Mouse (Mus musculus): ENCODE data around the gene Hoxc12.

The Hoxc12 gene

GRCm38 (mm10) chr15:102939256-102940155 is 2.9 kb downstream of the Hoxc12 start:
- DNase-seq = no peak

- no peak for DNase-seq
These were observed 6.3 kb downstream of the Hoxc12 start for GRCm38 (mm10) chr15:102942739-102943467.

- no peak for DNase-seq
These were observed 6.9 kb downstream of the Hoxc12 start for GRCm38 (mm10) chr15:102943468-102943813.

- DNase-seq = no peak
These were observed 8.9 kb downstream of the Hoxc12 start for GRCm38 (mm10) chr15:102945185-102946077.

- no peak for DNase-seq
These were observed 10.7 kb downstream of the Hoxc12 start for GRCm38 (mm10) chr15:102947276-102947675.

- no peak for DNase-seq
These were observed 12.3 kb downstream of the Hoxc12 start for GRCm38 (mm10) chr15:102948842-102949241.

- DNase-seq = no peak
These were observed 13.1 kb downstream of the Hoxc12 start for GRCm38 (mm10) chr15:102949696-102950095.

GRCm38 (mm10) chr15:102950877-102951276 is 14.3 kb downstream of the Hoxc12 start:
- DNase-seq = no peak

GRCm38 (mm10) chr15:102953561-102953960 is 17.0 kb downstream of the Hoxc12 start:
- DNase-seq = no peak

GRCm38 (mm10) chr15:102954192-102955006 is 17.8 kb downstream of the Hoxc12 start, which contains the start of gene Hoxc11:
Gene Hoxc11 (plus strand): TSS chr15:102954427.
- DNase-seq = no peak

GRCm38 (mm10) chr15:102955007-102955382 is 18.4 kb downstream of the Hoxc12 start:
- no peak for DNase-seq

- no peak for DNase-seq
These were observed 19.5 kb downstream of the Hoxc12 start for GRCm38 (mm10) chr15:102955833-102956640.

GRCm38 (mm10) chr15:102956906-102957305 is 20.3 kb downstream of the Hoxc12 start:
- DNase-seq = no peak

- DNase-seq = no peak
These were observed 23.2 kb downstream of the Hoxc12 start for GRCm38 (mm10) chr15:102959663-102960191.

GRCm38 (mm10) chr15:102961728-102962127 is 25.2 kb downstream of the Hoxc12 start:
- no peak for DNase-seq

- no peak for DNase-seq
These were observed 25.9 kb downstream of the Hoxc12 start for GRCm38 (mm10) chr15:102962492-102962891.

GRCm38 (mm10) chr15:102963259-102963658 is 26.7 kb downstream of the Hoxc12 start:
- DNase-seq = no peak

- no peak for DNase-seq
These were observed 27.4 kb downstream of the Hoxc12 start for GRCm38 (mm10) chr15:102963671-102964640.

Measured in thymus, postnatal 14 days (tissue).